Mouse (Mus musculus): ENCODE results near the gene Vps45.
"Not testable (repeated sequence)": the region's sequence is repeated elsewhere in the genome, so short reads cannot be mapped to it uniquely, and the experiment has no call there.

Vps45 gene

GRCm38 (mm10) chr3:95997203-95997721, 61.0 kb downstream of the Vps45 start:
- DNase-seq (ENCODE audit: low read depth, low spot score), result peak; percentile 70

GRCm38 (mm10) chr3:95996451-95997073, 61.7 kb downstream of the Vps45 start:
- DNase-seq (ENCODE audit: low read depth, low spot score), result no peak

- DNase-seq (ENCODE audit: low read depth, low spot score), result no peak
Measured at GRCm38 (mm10) chr3:95995802-95996428, 62.4 kb downstream of the Vps45 start, which contains the start of gene Plekho1. Gene Plekho1 (minus strand): TSS chr3:95996001.

GRCm38 (mm10) chr3:95994975-95995801, 63.1 kb downstream of the Vps45 start:
- DNase-seq (ENCODE audit: low read depth, low spot score), result peak; percentile 37

- no peak for DNase-seq (ENCODE audit: low read depth, low spot score)
Measured at GRCm38 (mm10) chr3:95994381-95994846, 63.9 kb downstream of the Vps45 start.

- no peak for DNase-seq (ENCODE audit: low read depth, low spot score)
Measured at GRCm38 (mm10) chr3:95993881-95994280, 64.4 kb downstream of the Vps45 start.

GRCm38 (mm10) chr3:95992990-95993603, 65.2 kb downstream of the Vps45 start:
- DNase-seq (ENCODE audit: low read depth, low spot score), result no peak

GRCm38 (mm10) chr3:95990413-95990941, 67.8 kb downstream of the Vps45 start:
- DNase-seq (ENCODE audit: low read depth, low spot score), result no peak

GRCm38 (mm10) chr3:95988969-95989368, 69.3 kb downstream of the Vps45 start:
- DNase-seq (ENCODE audit: low read depth, low spot score), result no peak

GRCm38 (mm10) chr3:95988138-95988537, 70.1 kb downstream of the Vps45 start:
- peak; percentile 27 for DNase-seq (ENCODE audit: low read depth, low spot score)

GRCm38 (mm10) chr3:95987386-95988110, 70.7 kb downstream of the Vps45 start:
- DNase-seq (ENCODE audit: low read depth, low spot score), result no peak

- DNase-seq (ENCODE audit: low read depth, low spot score), result no peak
Measured at GRCm38 (mm10) chr3:95986984-95987383, 71.3 kb downstream of the Vps45 start.

- DNase-seq (ENCODE audit: low read depth, low spot score), result peak; percentile 84
Measured at GRCm38 (mm10) chr3:95986001-95986622, 72.2 kb downstream of the Vps45 start.

GRCm38 (mm10) chr3:95985209-95986000, 72.9 kb downstream of the Vps45 start:
- DNase-seq (ENCODE audit: low read depth, low spot score), result peak; percentile 81

- DNase-seq (ENCODE audit: low read depth, low spot score), result no peak
Measured at GRCm38 (mm10) chr3:95982129-95982528, 76.1 kb downstream of the Vps45 start.

- no peak for DNase-seq (ENCODE audit: low read depth, low spot score)
Measured at GRCm38 (mm10) chr3:95980276-95980970, 77.8 kb downstream of the Vps45 start.

- no peak for DNase-seq (ENCODE audit: low read depth, low spot score)
Measured at GRCm38 (mm10) chr3:95978265-95978664, 80.0 kb downstream of the Vps45 start.

- not testable (repeated sequence) for DNase-seq (ENCODE audit: low read depth, low spot score)
Measured at GRCm38 (mm10) chr3:95977587-95977986, 80.7 kb downstream of the Vps45 start.

GRCm38 (mm10) chr3:95977079-95977478, 81.2 kb downstream of the Vps45 start:
- no peak for DNase-seq (ENCODE audit: low read depth, low spot score)

All from ES-CJ7 (cell line).